Mouse (Mus musculus) embryonic fibroblast, embryonic 13.5 days (primary cell): Measurements from ENCODE around the gene Hrk.

ENCODE experiments used
- CTCF ChIP-seq: IDR thresholded peaks from 2 replicates; pipeline ENCODE4 v1.5.1; 2011; ENCODE audit warnings: mild to moderate bottlenecking, control low read depth, low read length, moderate library complexity, borderline replicate concordance; ENCODE audit not compliant: insufficient read depth
- POLR2A ChIP-seq: IDR thresholded peaks from 2 replicates; pipeline ENCODE4 v1.6.1; 2011; ENCODE audit warnings: low read depth, mild to moderate bottlenecking, control low read depth, low read length, moderate library complexity

GRCm38 (mm10) chr5:118144327-118144726, 20.1 kb upstream of the Hrk start:
- TF ChIP-seq POLR2A (no peak), CTCF (no peak)
